Mouse (Mus musculus): ENCODE results near the gene Eef1akmt2. TPM values are rescaled to one million over a fixed set of nuclear protein-coding genes. Genes with fewer than 3 reads are reported as not detected.

The Eef1akmt2 gene
- 54.1 TPM for polyA plus RNA-seq (2017; shearing (Covaris generic))

DNA sequence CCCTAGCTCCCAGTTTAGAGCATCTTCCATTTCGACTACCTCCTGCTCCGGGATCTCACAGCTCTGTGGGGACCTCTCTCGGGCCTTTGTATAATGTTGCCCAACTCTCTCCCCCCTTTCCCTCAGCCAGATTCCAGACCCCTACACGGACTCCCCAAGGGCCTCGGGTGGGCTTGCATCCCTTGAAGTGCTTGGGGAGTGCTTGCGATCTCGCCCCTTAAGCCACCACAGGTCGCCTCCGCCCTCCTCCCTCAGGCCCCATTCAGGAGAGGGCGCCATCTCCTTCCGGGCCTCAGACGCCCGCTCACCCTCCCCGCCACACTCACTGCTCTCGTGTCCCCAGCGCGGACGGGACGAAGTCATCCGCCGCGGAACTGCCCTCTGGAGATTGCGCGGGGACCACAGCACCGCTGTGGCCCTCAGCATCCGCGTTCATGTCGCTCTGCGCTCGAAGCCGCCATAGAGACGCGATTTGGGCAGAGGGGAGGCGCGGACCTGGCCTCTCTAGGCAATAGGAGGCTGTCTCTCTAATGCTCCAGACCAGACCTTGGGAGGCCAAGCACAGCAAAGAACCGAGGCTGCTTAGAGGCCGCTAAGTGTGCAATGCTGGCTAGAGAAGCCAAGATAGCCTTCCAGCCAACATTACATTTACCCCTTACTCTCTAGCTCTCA, at the start of gene Eef1akmt2:
Gene Eef1akmt2, minus strand, starts transcription at position 501 of the 672 bp plus-strand sequence.

DNA sequence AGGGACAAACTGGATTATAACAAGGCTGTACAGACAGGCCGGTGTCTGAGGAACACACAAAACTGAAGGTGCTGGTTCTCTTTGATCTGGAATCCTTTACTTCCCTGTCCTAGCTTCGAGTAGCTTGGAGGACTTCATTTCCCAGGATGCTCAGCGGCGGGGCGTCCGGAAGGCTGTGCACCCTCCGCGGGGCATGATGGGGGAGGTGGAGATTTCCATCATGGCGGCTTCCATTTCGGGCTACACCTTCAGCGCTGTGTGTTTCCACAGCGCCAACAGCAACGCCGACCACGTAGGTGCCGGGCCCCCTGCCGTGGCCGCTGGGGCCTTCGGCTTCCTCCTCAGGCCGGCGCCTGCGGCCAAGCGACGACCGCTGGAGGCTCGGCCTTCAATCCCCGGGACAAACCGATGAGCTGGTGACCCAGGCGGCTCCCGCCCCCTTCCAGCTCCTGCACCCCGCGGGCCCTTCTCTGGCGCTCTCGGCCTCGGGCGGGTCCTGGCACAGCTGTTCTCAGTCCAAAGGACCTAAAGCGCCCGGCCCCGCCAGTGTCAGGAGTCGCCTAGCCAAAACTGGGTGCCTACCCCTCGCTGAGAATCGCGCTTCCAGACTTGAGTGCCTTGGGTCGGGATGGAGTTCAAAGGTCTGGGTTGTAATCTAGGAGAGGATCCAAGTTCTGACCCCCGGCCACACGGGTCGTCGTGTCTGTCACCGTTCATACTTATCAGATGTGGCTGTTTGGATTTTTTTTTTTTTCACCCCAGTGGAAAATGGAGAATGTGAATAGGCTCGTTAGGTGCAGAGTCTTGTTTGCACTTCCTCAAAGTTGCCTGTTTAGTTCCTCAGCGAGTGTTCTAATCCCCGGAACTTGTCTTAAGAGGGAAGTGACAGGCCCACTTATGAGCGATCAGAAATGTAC, 6.8 kb upstream of the Eef1akmt2 start, which contains the start of gene Abraxas2:
Gene Abraxas2, plus strand, starts transcription at position 184 of the 917 bp plus-strand sequence.

DNA sequence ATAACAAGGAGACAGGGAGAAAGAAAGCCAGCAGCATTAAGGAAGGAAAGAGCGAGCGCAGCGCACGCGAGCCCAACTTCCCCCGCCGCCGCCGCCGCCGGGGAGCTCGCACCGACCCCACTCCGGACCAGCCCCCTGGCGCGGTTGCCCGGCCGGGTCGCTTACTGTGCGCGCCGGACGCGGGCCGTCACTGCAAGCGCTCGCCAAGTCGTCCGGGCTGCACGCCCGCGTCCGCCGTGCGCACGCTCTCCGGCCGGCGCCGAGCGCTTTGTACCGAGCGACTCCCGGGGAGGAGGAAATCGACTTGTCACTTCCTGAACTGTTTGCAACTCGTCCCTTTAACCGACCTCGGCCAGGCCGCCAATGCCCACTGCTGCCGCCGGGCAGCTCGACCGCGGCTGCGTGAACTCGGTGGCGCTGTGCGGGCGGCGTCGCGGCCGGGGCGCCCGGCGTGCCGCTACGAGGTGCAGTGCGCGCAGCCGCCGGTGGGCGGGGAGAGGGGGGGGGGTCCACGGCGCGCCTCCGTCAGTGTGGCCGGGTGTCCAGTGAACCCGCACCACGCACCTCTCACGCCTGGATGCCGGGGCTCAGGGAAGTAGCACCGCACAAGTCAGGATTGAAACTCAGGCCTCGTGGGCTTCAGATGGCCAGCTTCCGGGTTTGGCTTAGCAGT, 38.9 kb downstream of the Eef1akmt2 start, which contains the start of gene Fam53b:
Gene Fam53b, minus strand, starts transcription at position 471 of the 673 bp plus-strand sequence.

Other genes with a start within 250 kb of the Eef1akmt2 start
- 3.7 TPM for gene Lhpp, start 242.0 kb downstream of the Eef1akmt2 start, polyA plus RNA-seq (2017; shearing (Covaris generic))
- 134 TPM for gene Fam53b, start 38.8 kb downstream of the Eef1akmt2 start, polyA plus RNA-seq (2017; shearing (Covaris generic))
- 37.6 TPM for gene Abraxas2, start 6.6 kb upstream of the Eef1akmt2 start, polyA plus RNA-seq (2017; shearing (Covaris generic))
- 5.1 TPM for gene Zranb1, start 78.5 kb upstream of the Eef1akmt2 start, polyA plus RNA-seq (2017; shearing (Covaris generic))

Measured in activated CD4-positive, CD25-positive, alpha-beta regulatory T cell, adult 9 weeks (primary cell).